Mouse (Mus musculus) brain, embryonic 14.5 days (tissue): ENCODE results near the gene Jtb. TPM values are rescaled to one million over a fixed set of nuclear protein-coding genes. Genes with fewer than 3 reads are reported as not detected.

Source experiments
- DNase-seq: peaks from one replicate; pipeline ENCODE4 v3.0.0-alpha.2; 2011; ENCODE audit warnings: low read depth
- CTCF ChIP-seq: fragments of 200-500 bp; IDR thresholded peaks from 2 replicates; pipeline ENCODE4 v1.5.1; 2012; ENCODE audit warnings: inconsistent platforms, mild to moderate bottlenecking, moderate library complexity, borderline replicate concordance; ENCODE audit not compliant: insufficient read depth, insufficient read length; ENCODE audit errors: extremely low read depth
- POLR2A ChIP-seq: fragments of 200-500 bp; IDR thresholded peaks from 2 replicates; pipeline ENCODE4 v1.6.1; 2012; ENCODE audit warnings: mild to moderate bottlenecking, inconsistent platforms, borderline replicate concordance; ENCODE audit not compliant: poor library complexity, insufficient read depth, insufficient read length, severe bottlenecking; ENCODE audit errors: extremely low read depth
- polyA plus RNA-seq: library from polyadenylated mRNA; depleted of rRNA; stranded (reverse); fragments of >200 nt; gene quantifications from 2 replicates; pipeline ENCODE4 v1.2.3, GENCODE M21; 2012; rRNA removed

Gene Jtb
- polyA plus RNA-seq, result 48.4 and 76.8 TPM in 2 replicates

GRCm38 (mm10) chr3:90231507-90232333 lies at the start of gene Jtb:
Gene Jtb (plus strand): TSS chr3:90231597.
- DNase-seq, result peak; percentile 99
- TF ChIP-seq POLR2A (peak; percentile 85; the same call in 1 of the 2 replicates), CTCF (no peak)

GRCm38 (mm10) chr3:90183581-90183980 lies 47.8 kb upstream of the Jtb start:
- DNase-seq, result no peak
- no peak for TF ChIP-seq CTCF
- no peak for TF ChIP-seq POLR2A

- TF ChIP-seq POLR2A, result no peak
- no peak for TF ChIP-seq CTCF
- DNase-seq, result no peak
Measured at GRCm38 (mm10) chr3:90190859-90191510, 40.4 kb upstream of the Jtb start.

- TF ChIP-seq POLR2A, result no peak
- TF ChIP-seq CTCF, result no peak
- peak; percentile 38 for DNase-seq
Measured at GRCm38 (mm10) chr3:90194759-90195158, 36.6 kb upstream of the Jtb start.

- no peak for TF ChIP-seq CTCF
- no peak for TF ChIP-seq POLR2A
Measured at GRCm38 (mm10) chr3:90195644-90196043, 35.8 kb upstream of the Jtb start.

GRCm38 (mm10) chr3:90197548-90197947 lies 33.8 kb upstream of the Jtb start:
- no peak for DNase-seq
- no peak for TF ChIP-seq CTCF
- TF ChIP-seq POLR2A, result no peak

More at GRCm38 (mm10) chr3:90195644-90196043, 35.8 kb upstream of the Jtb start:
- no peak for DNase-seq

GRCm38 (mm10) chr3:90202884-90203283 lies 28.5 kb upstream of the Jtb start:
- TF ChIP-seq POLR2A (no peak), CTCF (no peak)
- no peak for DNase-seq

DNA sequence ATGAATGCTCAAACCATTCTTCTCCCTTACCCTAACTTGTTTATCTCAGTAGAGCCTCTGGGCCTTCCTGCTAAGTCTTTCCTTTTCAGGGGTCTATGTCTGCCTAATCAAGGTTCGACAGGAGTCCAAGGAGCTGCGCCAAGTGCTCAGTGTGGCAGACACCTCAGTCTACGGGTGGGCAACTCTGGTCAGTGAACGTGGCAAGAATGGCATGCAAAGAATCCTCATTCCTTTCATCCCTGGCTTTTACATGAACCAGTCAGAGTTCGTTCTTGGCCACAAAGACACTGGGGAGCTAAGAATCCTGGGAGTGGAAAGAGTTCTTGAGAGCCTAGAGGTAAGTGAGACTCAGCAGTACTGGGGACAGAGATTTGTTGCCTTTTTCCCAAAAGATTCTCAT lies 27.8 kb upstream of the Jtb start:
- no peak for TF ChIP-seq POLR2A
- TF ChIP-seq CTCF, result no peak

GRCm38 (mm10) chr3:90204582-90204981 lies 26.8 kb upstream of the Jtb start:
- no peak for DNase-seq
- TF ChIP-seq POLR2A (no peak), CTCF (no peak)

More for the DNA sequence above, 27.8 kb upstream of the Jtb start:
- DNase-seq, result no peak

DNA sequence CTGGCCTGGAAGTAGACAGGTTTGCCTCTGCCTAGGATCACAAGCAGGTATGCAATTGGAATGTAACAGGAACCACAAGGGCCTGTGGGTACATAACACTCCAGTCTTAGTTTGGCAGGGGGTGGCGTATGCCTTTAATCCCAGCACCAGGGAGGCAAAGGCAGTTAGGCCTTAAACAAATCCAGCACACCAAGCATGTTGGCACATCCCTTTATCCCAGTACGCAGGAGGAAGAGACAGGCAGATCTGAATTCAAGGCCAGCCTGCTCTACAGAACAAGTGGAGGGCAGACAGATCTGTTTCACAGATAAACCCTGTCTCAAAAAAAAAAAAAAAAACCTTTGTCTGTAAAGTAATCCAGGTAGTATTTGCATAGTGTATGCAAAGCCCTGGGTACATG lies 22.7 kb upstream of the Jtb start:
- TF ChIP-seq POLR2A, result no peak
- TF ChIP-seq CTCF, result no peak
- no peak for DNase-seq

GRCm38 (mm10) chr3:90209908-90210566 lies 21.4 kb upstream of the Jtb start:
- no peak for TF ChIP-seq POLR2A
- no peak for TF ChIP-seq CTCF
- no peak for DNase-seq
